Mouse (Mus musculus) heart, postnatal 10 days (tissue): ENCODE results near the gene Tbx6. TPM values are rescaled to one million over a fixed set of nuclear protein-coding genes. Genes with fewer than 3 reads are reported as not detected.

ENCODE experiments used
- DNase-seq, 2 experiments: peaks; one replicate each; pipeline ENCODE4 v3.0.0; 2021
- intact Hi-C: fragments of 180-260 bp; cut with DNase I; formaldehyde crosslinking; loops from one replicate; pipeline ENCODE4 v1.15.1; 2025
- total RNA-seq, 2 experiments: library from RNA; stranded (reverse); gene quantifications; 2 replicates each; pipeline ENCODE4 v1.2.3; 2021

The Tbx6 gene
- under 1 TPM; 0.29 to 0.35 TPM for total RNA-seq

DNA sequence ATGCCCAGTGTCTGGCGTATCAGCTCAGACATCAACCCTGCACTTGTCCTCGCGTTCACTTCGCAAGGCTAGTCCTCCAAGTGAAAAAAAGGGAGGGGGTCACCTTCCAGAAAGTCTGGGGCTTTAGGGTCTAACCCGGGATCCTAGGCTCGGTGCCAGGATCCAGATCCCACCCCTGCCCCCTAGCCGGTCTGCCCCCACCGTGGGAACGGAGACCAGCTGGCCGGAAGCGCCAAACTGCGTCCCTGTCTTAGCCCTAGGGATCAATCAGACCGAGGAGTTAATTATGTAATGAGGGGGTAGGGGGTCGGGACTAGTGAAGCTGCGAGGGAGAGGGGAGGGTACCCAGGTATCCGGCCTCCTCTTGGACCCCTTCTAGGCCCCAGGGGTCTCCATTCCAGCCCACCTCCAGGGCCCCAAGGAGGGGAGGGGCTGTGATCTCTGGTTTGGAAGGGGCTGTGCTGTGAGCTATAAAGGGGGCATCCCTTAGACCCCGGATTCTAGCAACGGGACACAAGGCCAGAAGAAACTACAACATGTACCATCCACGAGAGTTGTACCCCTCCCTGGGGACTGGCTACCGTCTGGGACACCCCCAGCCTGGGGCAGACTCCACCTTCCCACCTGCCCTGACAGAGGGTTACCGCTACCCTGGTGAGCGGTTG is at the start of gene Tbx6:
Gene Tbx6 (plus strand): TSS at position 513 of the 665 bp plus-strand sequence.
- intact Hi-C loops = no loop called here

DNA sequence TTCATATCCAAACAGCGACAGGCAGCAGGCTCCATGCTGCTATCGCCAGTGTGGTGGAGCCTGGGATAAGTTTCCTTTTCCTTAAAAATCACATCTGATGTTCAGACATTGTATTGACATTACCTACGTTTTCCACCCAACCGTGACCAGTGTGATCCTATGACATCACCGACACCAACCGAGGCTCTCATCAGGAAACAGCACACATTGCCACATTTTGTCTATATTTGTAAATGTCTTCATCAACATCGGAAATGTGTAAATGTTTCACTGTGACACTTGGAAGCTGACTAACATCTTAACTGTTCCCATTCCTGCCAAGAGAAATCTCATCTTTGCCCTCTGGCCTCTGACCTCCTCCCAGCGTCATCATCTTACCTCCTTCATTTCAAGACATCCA is 45.2 kb upstream of the Tbx6 start:
- intact Hi-C loops = no loop called here
- DNase-seq = no peak

More for the DNA sequence above, at the start of gene Tbx6:
- peak in 1 of 2 experiments; percentile 49 for DNase-seq

DNA sequence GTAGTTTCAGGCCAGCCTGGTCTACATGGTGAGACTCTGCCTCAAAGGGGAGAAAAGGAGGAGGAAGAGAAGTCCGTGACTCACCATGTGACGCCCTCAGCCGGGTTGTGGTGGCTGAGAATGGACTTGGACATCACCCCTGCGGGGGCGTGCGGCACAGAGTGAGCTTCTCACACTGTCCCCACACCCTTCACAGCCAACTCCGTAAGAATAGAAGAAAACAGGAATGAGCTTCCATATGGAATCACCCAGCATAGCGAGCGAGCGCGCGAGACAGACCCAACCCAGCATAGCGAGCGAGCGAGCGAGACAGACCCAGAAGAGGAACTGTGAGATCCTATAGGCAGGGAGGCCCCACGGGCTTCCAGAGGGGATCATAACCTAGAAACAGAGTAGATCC is 41.7 kb upstream of the Tbx6 start:
- intact Hi-C loops = no loop called here

DNA sequence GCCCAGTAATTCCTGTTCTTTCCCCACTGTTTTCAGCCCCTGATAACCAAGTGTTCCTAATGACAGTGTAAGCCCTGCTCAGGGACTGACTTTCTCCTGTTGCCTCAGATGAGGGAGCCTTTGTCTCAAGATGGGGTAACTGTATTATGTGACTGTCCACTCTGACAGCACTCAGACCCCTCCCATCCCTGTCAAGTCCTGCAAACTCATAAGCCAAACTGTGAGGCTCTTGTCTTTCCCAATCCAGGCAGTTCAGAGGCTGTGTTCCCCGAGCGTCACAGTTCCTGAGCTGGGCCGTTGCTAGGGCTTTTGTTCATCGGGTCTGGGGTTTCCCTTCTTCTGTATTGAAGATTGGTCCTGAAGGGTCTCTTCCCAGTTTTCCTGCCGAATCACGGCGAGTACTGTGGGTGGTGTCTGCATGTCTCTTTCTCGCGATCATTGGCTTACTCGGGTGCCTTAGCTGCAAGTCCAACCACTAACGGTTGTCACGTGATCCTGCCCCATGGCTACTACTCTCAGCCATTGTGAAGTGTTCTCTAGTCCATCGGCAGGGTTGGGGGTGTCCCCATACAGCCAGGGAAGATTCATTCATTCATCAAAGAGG is 41.0 kb upstream of the Tbx6 start:
- intact Hi-C loops = no loop called here
- no peak for DNase-seq

More for the DNA sequence above, 41.7 kb upstream of the Tbx6 start:
- DNase-seq = no peak

DNA sequence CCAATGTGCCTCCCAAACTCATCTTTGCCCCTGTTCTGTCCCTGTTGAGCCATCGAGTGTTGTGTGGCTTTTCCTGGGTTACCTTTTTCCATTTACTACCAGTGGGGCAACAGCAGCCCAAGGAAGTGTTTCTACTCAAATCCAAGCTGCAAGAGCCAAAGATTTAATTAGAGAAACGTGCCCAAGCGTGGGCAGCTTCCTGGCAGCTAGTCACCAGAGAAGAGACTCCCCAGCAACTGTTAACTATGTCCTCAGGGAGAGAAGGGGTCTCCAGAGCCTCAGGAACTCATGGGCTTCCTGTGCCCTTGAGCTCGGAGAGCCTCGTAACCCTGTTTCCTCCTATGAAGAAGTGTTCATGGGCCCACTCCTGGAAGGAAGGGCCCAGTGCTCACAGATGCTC is 40.3 kb upstream of the Tbx6 start:
- DNase-seq = no peak
- intact Hi-C loops = no loop called here

DNA sequence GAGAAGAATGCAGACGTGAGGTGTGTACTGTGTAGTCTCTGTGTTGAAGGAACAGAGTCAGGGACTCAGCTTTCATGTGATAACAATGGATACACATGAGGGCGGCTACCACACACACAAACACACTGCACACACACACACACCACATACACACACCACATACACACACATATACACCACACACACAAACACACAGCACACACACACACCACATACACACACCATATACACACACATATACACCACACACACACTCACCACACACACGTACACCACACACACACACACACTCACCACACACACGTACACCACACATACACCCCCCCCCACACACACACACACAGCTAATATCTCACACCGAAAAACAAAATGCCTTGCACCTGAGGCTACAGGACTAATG is 39.8 kb upstream of the Tbx6 start:
- DNase-seq = no peak
- intact Hi-C loops = no loop called here

DNA sequence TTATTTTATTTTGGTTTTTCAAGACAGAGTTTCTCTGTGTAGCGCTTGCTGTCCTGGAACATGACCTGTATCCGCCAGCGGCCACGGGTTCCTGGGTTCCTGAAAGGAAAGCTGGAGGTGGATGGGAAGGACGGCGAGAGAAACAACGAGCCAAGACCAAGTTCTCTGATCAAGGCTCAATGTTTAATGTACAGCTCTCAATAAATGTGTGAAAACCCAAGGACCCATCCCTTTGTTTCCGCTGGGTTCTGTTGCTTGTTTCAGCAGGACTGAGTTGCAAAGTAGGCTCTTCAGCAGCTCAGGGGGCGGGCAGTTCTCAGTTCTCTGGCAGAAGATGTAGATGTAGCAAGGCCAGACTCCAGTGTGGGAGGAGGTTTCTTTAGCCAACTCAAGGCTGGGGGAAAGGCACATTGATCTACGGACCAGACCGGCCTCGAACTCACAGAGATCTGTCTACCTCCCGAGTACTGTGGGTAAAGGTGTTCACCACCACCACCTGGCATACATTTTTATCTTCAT is 39.3 kb upstream of the Tbx6 start:
- intact Hi-C loops = no loop called here
- no peak for DNase-seq

DNA sequence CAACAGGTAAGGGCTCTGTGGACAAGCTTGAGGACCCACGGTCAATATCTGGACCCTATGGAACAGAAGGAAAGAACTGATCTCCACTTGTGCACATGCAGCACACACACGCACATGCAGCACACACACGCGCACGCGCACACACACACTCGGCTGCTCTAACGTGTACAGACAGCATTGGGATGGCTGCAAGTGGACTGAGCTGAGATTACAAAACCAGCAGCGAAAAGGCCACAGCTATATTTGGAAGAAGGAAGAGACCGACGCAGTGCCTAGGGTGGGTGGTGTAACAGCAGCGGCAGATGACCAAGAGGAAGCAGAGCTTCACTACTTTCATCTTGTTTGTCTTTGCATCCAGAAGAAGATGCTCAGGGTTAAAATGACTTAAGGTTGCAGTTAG is 35.2 kb upstream of the Tbx6 start:
- intact Hi-C loops = no loop called here
- no peak for DNase-seq

DNA sequence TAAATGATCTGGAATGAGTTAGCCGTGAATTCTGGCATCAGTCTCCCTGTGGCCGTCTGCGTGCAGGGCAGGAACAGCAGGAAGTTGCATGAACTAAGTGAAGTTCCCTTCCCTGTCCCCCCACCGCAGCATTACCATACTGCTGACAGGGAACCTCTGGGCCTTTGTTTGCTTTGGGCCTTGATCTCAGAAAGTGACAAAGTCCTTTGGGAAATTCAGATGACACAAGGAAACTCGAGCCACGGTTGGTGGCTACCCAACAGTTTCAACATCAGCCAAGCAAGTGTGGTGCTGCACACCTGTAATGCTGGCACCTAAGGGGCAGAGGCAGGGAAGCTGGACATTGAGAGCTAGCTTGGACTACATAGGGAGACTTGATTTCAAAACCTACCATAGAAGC is 34.5 kb upstream of the Tbx6 start:
- peak in 1 of 2 experiments; percentile 19 for DNase-seq
- intact Hi-C loops = no loop called here

DNA sequence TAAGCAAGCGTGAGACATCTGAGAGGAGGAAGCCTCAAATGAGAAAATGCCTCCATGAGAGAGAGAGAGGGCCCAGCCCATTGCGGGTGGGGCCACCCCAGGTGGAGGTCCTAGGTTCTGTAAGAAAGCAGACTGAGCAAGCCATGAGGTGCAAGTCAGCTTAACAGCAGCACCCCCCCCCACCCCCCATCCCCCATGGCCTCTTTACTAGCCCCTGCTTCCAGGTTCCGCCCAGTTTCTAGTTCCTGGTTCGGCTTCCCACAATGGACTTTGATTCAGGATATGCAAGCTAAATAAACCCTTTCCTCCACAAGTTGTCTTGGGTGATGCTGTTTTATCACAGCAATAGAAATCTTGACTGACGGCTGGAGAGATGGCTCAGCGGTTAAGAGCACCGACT is 32.5 kb upstream of the Tbx6 start:
- no peak for DNase-seq
- intact Hi-C loops = no loop called here

DNA sequence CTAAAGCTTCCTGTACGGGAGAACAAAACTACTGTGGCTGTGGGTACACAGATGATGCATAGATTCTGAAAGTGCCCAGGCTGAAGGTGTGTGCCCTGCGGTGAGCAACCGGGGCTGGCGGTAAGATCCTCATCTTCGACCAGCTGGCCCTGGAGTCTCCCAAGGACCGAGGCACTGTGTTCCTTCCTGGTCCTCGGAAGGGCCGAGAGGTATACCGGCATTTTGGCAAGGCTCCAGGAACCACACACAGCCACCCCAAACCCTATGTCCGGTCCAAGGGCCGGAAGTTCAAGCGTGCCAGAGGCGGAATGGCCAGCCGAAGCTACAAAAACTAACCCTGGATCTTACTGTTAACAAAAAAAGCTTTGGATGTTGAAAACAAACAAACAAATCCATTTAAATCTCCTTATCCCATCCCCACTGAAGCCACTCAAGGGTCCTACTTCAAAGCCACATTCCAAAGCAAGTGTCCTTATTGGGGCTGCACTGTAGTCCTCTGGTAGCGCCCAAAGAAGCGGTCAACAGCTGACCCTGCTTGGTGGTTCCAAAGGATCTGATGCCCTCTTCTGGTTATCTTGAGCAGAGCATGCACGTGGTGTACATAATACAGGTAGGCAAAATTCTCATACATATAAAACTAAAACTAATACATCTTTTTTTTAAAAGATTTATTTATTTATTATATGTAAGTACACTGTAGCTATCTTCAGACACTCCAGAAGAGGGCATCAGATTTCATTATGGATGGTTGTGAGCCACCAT is 31.5 kb upstream of the Tbx6 start:
- DNase-seq = no peak
- intact Hi-C loops = loop anchor here (5.0 kb wide), 1 partner anchor 363 kb away; no protein-coding TSS in a partner anchor

DNA sequence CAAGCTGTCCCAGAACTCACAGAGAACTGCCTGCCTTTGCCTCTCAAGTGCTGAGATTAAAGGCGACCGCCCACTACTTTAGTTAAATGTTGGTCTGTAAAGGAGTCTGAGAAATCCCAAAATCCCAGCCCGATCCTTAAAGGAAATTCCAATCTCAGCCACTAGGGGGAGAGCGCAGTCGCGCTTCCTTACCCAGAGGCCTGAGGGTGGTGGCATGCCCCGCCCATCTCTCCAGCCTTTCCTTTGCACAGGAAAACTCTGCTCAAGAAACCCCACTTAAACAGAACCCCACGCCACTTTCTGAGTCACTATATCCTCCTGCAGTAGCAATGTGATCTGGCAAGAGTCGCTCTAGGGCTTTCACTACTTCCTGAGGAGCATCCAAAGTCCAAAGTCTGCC is 26.4 kb upstream of the Tbx6 start:
- intact Hi-C loops = loop anchor here (5.0 kb wide), 1 partner anchor 357 kb away; no protein-coding TSS in a partner anchor
- peak; percentile 83 to 88 for DNase-seq

DNA sequence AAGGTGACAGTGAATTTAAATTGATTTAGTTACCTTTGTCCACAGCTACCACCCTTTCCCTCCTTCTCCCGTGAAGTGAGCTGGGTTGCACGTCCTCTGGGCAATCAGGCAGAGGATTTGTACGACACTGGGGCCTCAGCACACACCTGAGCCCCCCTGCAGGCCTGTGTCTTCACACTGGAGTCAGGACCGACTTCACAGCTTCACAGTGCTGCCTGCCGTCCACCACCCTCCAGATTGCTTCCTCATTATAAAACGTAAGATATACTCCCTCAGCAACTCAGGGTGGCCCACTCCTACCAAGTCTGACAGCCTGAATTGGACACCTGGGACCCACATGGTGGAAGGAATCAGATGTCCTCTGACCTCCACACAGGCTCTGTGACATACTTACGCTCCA is 22.7 kb upstream of the Tbx6 start:
- intact Hi-C loops = no loop called here

DNA sequence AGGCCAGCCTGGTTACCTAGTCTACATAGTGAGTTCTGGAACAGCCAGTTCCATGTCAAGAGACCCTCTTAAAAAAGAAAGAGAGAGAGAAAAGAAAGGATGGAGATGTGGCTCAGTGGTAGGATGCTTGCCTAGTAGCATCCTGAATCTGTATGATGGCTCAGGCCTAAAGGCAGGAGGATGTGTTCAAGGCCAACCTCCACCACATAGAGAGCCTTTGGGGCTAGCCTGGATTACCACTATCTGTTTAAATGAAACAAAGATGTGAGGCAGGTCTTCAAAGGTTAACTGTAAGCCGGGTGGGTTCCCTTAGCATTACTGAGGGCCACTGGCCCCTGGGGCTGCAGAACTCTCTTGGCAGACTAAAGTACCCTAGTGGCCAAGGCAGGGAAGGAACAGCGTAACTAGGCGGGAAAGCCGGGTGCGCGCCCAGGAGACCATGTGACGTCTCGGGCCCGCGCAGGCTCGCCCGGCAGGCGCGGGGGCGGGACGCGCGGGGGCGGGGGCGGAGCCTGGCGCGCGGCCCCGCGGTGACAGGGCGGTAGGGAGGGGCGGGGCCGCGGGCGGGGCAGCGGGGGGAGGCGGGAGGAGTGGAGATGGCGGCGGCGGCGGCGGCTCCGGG is 22.1 kb upstream of the Tbx6 start, which contains the start of gene Mapk3:
Gene Mapk3 (plus strand): TSS at position 552 of the 622 bp plus-strand sequence.
- DNase-seq = peak; percentile 92
- intact Hi-C loops = no loop called here

More for the DNA sequence above, 22.7 kb upstream of the Tbx6 start:
- no peak for DNase-seq

DNA sequence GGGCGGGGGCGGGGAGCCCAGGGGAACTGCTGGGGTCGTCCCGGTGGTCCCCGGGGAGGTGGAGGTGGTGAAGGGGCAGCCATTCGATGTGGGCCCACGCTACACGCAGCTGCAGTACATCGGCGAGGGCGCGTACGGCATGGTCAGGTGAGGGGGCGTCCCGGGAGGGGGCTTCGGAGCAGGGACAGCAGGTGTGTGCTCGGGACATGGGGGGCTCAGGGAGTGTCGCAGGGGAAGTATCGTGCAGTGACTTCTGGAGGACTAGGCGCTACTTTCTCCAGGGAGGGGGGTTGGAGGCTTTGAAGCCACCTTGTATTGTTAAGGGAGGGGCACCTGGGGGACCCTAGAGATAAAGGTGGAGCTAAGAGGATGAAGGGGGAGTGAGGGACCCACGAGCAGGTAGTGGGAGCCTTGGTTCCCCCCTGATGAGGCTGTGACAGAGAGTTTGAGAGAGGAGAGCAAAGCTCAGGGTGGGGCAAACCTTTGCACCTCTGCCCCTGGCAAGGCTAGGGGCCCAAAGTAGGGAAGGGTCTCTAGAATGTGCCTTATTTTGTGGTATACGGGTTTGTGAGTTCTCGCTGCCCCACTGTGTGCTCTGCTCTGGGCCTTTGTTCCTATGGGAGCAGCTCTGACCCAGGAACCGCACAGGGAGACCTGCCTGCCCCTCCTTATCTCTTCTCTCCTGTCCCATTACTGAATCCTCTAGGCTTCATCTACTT is 21.5 kb upstream of the Tbx6 start:
- intact Hi-C loops = loop anchor here (2.0 kb wide), 2 partner anchors 17 to 33 kb away; partner anchors contain the start of genes Ppp4c and Ypel3
- no peak for DNase-seq

DNA sequence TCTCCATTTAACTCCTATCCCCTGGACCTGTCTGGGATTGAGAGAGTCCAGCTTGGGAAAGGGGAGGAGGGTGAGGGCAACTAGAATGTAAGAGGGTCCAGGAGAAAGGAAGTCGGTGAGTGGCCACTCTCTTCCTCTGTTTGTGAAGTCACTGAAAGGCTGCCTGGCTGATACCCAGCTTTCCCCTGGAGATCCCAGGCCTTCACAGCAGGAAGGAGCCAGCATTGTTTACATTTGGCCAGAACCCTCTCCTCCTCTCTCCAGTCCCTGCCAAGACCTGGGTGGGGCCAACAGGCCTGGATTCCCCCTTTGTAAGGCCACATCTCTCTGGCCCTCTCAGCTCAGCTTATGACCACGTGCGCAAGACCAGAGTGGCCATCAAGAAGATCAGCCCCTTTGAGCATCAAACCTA is 20.9 kb upstream of the Tbx6 start:
- peak; percentile 87 for DNase-seq
- intact Hi-C loops = loop anchor here (2.0 kb wide), 2 partner anchors 16 to 32 kb away; partner anchors contain the start of genes Ppp4c and Ypel3

DNA sequence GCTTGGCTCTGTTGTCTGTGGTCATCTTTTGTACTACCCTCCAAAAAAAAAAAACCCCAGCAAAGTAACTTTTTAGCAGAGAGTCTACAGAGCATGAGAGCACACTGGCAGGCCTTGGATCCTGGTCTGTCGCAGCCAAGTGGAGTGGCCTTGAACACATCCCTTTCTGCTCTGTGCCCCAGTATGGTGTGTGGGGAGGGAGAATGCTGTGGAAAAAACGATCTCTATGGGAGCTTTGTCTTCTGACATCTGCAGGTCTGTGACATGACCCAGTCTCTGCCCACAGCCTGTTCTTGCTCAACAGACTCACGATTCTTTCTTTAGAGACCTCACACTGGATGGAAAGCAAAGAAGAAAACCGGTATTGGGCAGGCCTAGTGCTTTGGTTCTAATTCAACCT is 20.3 kb upstream of the Tbx6 start:
- no peak for DNase-seq
- intact Hi-C loops = loop anchor here (2.0 kb wide), 2 partner anchors 16 to 32 kb away; partner anchors contain the start of genes Ppp4c and Ypel3

DNA sequence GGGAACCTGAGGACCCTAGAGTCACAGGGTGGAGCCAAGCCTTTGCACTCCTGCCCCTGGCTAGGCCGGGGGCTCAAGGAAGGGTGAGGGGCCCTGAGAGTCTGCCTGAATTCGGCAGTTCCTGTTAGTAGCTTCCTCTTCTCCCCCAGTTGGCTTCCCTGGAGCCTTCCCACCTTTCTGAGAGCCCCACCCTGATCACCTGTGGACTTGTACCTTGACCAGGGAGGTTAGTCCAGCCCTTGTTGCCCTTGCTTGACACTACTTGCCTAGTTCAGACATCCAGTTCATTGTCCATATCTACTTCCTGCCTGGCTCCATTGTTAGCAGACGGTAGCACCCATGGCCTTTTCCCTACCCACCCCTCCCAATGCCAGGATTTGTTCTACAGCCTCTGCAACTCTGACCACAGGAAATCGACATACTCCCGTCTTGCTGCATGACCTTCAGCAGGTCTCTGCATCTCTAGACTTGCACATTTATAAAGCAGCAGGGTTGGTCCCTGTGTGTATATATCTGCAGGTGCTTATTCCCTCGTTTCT is 19.7 kb upstream of the Tbx6 start:
- intact Hi-C loops = loop anchor here (2.0 kb wide), 2 partner anchors 15 to 31 kb away; partner anchors contain the start of genes Ppp4c and Ypel3
- no peak for DNase-seq

DNA sequence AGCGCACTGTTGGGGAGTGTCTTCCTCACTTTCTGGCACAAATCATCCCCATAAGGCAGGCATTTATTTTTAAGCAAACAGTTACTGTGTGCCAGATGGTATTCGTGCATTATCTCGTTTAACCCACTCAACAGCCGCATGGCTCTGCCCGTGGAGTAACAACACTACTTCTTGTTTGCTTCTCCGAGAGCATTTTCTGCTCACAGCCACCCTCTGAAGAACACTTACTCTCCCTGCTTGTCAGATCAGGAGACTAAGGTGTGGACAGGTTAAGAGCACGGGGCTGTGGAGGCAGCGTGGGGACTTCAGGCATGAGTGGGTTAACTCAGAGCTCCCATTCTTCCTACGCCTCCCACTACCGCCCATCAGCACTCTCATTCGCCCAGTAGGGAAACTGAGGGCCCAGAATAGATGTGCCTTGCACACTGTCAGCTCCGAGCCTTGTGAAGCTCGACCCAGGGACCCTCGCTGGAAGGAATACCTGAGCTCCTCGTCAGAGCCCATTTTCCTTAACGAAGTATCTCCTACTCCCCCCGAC is 18.7 kb upstream of the Tbx6 start:
- intact Hi-C loops = no loop called here
- no peak for DNase-seq
